Mouse (Mus musculus): ENCODE data around the gene Btbd7. TPM values are rescaled to one million over a fixed set of nuclear protein-coding genes. Genes with fewer than 3 reads are reported as not detected.

Gene Btbd7
- polyA plus RNA-seq, 1 experiment = 0.35 TPM

GRCm38 (mm10) chr12:102784899-102785592 lies 93.2 kb downstream of the Btbd7 start:
- TF ChIP-seq FLI1 (IDR thresholded peaks at IDR 0.05; ENCODE audit: low read length) = no peak
- no peak for TF ChIP-seq GATA1 (IDR thresholded peaks at IDR 0.05; ENCODE audit: borderline replicate concordance, low read length)
- no peaks in the 10 kb centered on the region for H3K27me3 ChIP-seq (replicated peaks)
- no peak overlapping the region for H3K4me3 ChIP-seq (replicated peaks)
- peaks cover 8% of the 10 kb centered on the region; the same call in 1 of the 2 replicates for H3K4me1 ChIP-seq
- H3K36me3 ChIP-seq (replicated peaks; ENCODE audit: low read length) = peaks cover 94% of the 10 kb centered on the region
- H3K9me3 ChIP-seq = no peaks in the 10 kb centered on the region

- peaks cover 93% of the 10 kb centered on the region for H3K36me3 ChIP-seq (replicated peaks; ENCODE audit: low read length)
- TF ChIP-seq FLI1 (IDR thresholded peaks at IDR 0.05; ENCODE audit: low read length) (no peak), GATA1 (IDR thresholded peaks at IDR 0.05; ENCODE audit: borderline replicate concordance, low read length) (no peak)
- no peaks in the 10 kb centered on the region for H3K9me3 ChIP-seq
- no peak overlapping the region for H3K4me3 ChIP-seq (replicated peaks)
- peaks cover 30% of the 10 kb centered on the region for H3K4me1 ChIP-seq
- no peaks in the 10 kb centered on the region for H3K27me3 ChIP-seq (replicated peaks)
These were observed 95.4 kb downstream of the Btbd7 start for GRCm38 (mm10) chr12:102782841-102783240.

GRCm38 (mm10) chr12:102779452-102779851 lies 98.8 kb downstream of the Btbd7 start:
- Histone ChIP-seq H3K4me1 (peaks cover 34% of the 10 kb centered on the region), H3K27me3 (replicated peaks) (no peaks in the 10 kb centered on the region), H3K9me3 (no peaks in the 10 kb centered on the region), H3K4me3 (replicated peaks) (no peak overlapping the region), H3K36me3 (replicated peaks; ENCODE audit: low read length) (peaks cover 93% of the 10 kb centered on the region)
- TF ChIP-seq FLI1 (IDR thresholded peaks at IDR 0.05; ENCODE audit: low read length) (no peak), GATA1 (IDR thresholded peaks at IDR 0.05; ENCODE audit: borderline replicate concordance, low read length) (no peak)

GRCm38 (mm10) chr12:102778151-102778550 lies 100.1 kb downstream of the Btbd7 start:
- Histone ChIP-seq H3K4me3 (replicated peaks) (no peak overlapping the region), H3K27me3 (replicated peaks) (no peaks in the 10 kb centered on the region), H3K4me1 (peaks cover 37% of the 10 kb centered on the region), H3K9me3 (no peaks in the 10 kb centered on the region), H3K36me3 (replicated peaks; ENCODE audit: low read length) (peaks cover 92% of the 10 kb centered on the region)
- no peak for TF ChIP-seq FLI1 (IDR thresholded peaks at IDR 0.05; ENCODE audit: low read length)
- TF ChIP-seq GATA1 (IDR thresholded peaks at IDR 0.05; ENCODE audit: borderline replicate concordance, low read length) = no peak

GRCm38 (mm10) chr12:102776035-102776434 lies 102.2 kb downstream of the Btbd7 start:
- Histone ChIP-seq H3K4me1 (peaks cover 56% of the 10 kb centered on the region), H3K4me3 (replicated peaks) (no peak overlapping the region), H3K9me3 (no peaks in the 10 kb centered on the region; the same call in 1 of the 2 replicates), H3K36me3 (replicated peaks; ENCODE audit: low read length) (peaks cover 94% of the 10 kb centered on the region), H3K27me3 (replicated peaks) (no peaks in the 10 kb centered on the region)
- TF ChIP-seq FLI1 (IDR thresholded peaks at IDR 0.05; ENCODE audit: low read length) = no peak
- TF ChIP-seq GATA1 (IDR thresholded peaks at IDR 0.05; ENCODE audit: borderline replicate concordance, low read length) = no peak

- H3K4me1 ChIP-seq = peaks cover 32% of the 10 kb centered on the region
- peaks cover 99% of the 10 kb centered on the region for H3K36me3 ChIP-seq (replicated peaks; ENCODE audit: low read length)
- H3K4me3 ChIP-seq (replicated peaks) = no peak overlapping the region
- TF ChIP-seq FLI1 (IDR thresholded peaks at IDR 0.05; ENCODE audit: low read length) (no peak), GATA1 (IDR thresholded peaks at IDR 0.05; ENCODE audit: borderline replicate concordance, low read length) (no peak)
- H3K9me3 ChIP-seq = no peaks in the 10 kb centered on the region; the same call in 1 of the 2 replicates
- no peaks in the 10 kb centered on the region for H3K27me3 ChIP-seq (replicated peaks)
These were observed 105.6 kb downstream of the Btbd7 start for GRCm38 (mm10) chr12:102772676-102773075.

GRCm38 (mm10) chr12:102771601-102772000 lies 106.7 kb downstream of the Btbd7 start:
- TF ChIP-seq GATA1 (IDR thresholded peaks at IDR 0.05; ENCODE audit: borderline replicate concordance, low read length) (no peak), FLI1 (IDR thresholded peaks at IDR 0.05; ENCODE audit: low read length) (no peak)
- no peaks in the 10 kb centered on the region; the same call in 1 of the 2 replicates for H3K9me3 ChIP-seq
- H3K4me3 ChIP-seq (replicated peaks) = no peak overlapping the region
- H3K4me1 ChIP-seq = peaks cover 30% of the 10 kb centered on the region
- peaks cover 99% of the 10 kb centered on the region for H3K36me3 ChIP-seq (replicated peaks; ENCODE audit: low read length)
- no peaks in the 10 kb centered on the region for H3K27me3 ChIP-seq (replicated peaks)

GRCm38 (mm10) chr12:102769000-102769399 lies 109.3 kb downstream of the Btbd7 start:
- Histone ChIP-seq H3K36me3 (replicated peaks; ENCODE audit: low read length) (peaks cover 98% of the 10 kb centered on the region), H3K27me3 (replicated peaks) (no peaks in the 10 kb centered on the region), H3K9me3 (no peaks in the 10 kb centered on the region; the same call in 1 of the 2 replicates), H3K4me3 (replicated peaks) (no peak overlapping the region), H3K4me1 (peaks cover 47% of the 10 kb centered on the region)
- TF ChIP-seq FLI1 (IDR thresholded peaks at IDR 0.05; ENCODE audit: low read length) = no peak
- no peak for TF ChIP-seq GATA1 (IDR thresholded peaks at IDR 0.05; ENCODE audit: borderline replicate concordance, low read length)

GRCm38 (mm10) chr12:102763696-102764095 lies 114.6 kb downstream of the Btbd7 start:
- H3K36me3 ChIP-seq (replicated peaks; ENCODE audit: low read length) = peaks cover 80% of the 10 kb centered on the region
- TF ChIP-seq GATA1 (IDR thresholded peaks at IDR 0.05; ENCODE audit: borderline replicate concordance, low read length) (no peak), FLI1 (IDR thresholded peaks at IDR 0.05; ENCODE audit: low read length) (no peak)
- H3K27me3 ChIP-seq (replicated peaks) = no peaks in the 10 kb centered on the region
- H3K4me3 ChIP-seq (replicated peaks) = no peak overlapping the region
- H3K4me1 ChIP-seq = peaks cover 46% of the 10 kb centered on the region
- no peaks in the 10 kb centered on the region for H3K9me3 ChIP-seq

GRCm38 (mm10) chr12:102761668-102762067 lies 116.6 kb downstream of the Btbd7 start:
- H3K4me1 ChIP-seq = peaks cover 42% of the 10 kb centered on the region
- H3K36me3 ChIP-seq (replicated peaks; ENCODE audit: low read length) = peaks cover 60% of the 10 kb centered on the region
- TF ChIP-seq GATA1 (IDR thresholded peaks at IDR 0.05; ENCODE audit: borderline replicate concordance, low read length) (no peak), FLI1 (IDR thresholded peaks at IDR 0.05; ENCODE audit: low read length) (no peak)
- no peaks in the 10 kb centered on the region for H3K27me3 ChIP-seq (replicated peaks)
- no peak overlapping the region for H3K4me3 ChIP-seq (replicated peaks)
- no peaks in the 10 kb centered on the region for H3K9me3 ChIP-seq
